Mouse (Mus musculus): Measurements from ENCODE around the gene Kcnk6. TPM values are rescaled to one million over a fixed set of nuclear protein-coding genes. Genes with fewer than 3 reads are reported as not detected.
"Not testable (repeated sequence)": the region's sequence is repeated elsewhere in the genome, so short reads cannot be mapped to it uniquely, and the experiment has no call there.

The Kcnk6 gene
- polyA plus RNA-seq, 1 experiment = 5.4 TPM

DNA sequence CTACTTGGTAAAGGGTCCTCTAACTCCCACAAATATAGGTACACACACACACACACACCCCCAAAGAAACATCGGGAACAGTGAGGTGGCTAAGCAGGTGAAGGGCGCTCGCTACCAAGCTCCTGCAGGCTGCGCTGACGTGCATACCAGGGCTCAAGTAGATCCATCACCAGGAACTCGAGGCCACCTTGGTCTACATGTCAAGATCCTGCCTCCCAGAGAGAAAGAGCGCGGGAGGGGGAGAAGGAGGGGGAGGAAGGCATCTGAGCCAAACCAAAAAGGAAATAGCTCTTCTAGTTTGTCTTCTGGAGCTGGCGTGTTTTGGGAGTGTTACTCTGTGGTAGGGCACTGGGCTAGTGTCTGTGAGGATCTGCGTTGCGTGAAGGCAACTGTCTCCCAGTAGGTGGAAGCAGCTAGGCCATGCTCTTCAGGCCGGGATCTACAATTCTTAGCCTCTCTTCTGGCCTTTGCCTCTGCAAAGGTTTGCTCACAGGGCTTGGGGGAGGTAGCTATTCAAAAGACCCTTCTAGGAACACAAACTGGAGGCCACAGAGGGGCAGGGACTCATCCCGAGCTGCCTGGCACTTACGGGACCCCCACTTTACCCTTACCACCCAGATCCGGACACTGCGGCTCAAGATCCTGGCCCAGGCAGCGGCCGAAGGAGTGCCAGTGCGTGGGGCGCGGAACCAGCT is 14.5 kb upstream of the Kcnk6 start:
- no peak for DNase-seq (ENCODE audit: low spot score)

DNA sequence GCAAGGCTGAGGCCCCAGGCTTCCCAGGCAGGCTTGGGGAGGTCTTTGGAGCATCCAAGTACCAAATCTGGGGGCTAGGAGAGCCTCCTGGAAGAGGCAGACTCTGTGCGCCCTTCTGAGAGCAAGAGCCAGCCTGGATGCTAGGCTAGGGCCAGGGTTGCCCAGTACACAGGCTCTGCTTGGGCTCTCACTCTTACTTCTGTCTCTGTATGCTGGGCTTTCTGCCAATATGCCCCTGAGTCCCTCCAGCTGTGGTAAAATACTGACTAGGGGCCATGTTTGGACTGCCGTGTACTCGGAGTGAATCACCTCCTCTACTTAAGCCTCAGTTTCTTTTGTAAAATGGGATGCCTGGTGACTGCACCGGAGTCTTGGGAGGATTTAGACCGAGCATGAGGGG is 13.7 kb upstream of the Kcnk6 start:
- DNase-seq (ENCODE audit: low spot score) = no peak

DNA sequence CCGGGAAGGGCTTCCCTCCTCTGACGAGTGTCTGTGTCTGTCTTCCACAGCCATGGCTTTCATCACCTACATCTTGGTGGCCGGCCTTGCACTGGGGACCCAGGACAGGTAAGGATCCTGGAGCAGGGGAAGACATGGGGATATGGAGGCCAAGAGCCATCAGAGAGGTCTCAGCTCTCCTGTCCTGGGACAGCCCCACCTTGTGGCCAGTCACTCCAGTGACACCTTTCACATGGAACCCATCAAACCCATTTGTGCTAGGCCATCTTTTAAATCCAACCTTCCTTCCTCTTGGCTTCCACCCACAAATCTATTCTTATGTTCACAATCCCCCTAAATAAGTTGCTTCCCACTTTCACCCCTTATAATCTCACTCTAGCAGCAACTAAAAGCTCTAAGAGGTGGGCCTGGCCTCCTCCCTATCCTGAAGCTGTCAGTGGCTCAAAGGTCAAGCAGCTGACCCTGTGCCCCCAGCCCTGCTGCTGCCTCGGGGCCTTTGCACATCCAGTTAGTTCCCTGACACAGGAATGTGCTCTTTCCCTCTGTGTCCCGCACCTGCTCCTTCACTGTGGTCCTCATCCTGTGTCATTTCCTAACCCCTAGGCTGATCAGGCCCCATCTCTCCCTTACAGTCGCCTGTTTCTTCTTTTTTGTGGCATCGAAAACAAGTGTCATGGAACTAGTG is 12.6 kb upstream of the Kcnk6 start:
- no peak for DNase-seq (ENCODE audit: low spot score)

DNA sequence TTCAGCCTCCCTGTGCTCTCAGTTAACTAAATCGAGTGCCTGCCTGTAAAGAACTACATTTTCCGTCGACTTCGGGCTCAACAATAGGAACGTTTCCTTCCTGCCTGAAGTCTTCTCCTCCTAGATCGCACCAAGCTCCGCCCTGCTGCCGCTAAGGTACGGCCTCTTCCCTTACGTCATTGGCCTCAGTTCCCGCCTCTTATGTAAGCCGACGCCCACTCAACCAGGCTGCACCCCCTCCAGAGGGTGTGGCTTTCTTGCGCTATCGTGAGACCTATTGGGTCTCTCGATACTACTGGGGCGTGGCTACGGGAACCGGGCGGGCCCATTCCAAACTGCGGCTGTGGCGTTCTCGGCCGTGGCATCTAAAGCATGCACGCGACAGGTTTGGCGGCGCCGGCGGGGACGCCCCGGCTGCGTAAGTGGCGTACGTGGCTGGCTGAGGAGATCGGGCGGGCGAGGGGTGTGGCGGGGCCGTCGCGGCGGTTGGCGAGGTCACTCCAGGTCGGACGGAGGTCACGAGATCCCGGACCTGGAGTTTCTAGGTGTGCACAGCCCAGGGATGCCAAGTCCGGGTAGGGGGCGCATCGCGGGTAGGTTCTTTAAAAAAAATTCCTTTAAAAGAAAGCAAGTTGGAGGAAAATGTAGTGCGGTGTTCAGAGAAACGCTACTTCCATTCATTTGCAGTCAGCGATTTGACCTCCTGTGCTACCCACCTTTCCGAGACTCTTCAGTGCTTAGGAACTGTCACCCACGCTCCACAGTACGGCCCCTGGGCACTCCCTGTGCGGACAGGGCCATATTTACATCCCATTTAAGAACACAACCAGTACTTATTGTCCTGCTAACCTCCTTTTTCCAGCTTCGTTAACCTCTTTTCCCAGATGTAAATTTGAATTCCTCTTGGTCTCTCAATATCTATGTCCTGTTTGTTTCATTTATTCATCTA is 6.0 kb upstream of the Kcnk6 start, which contains the start of gene Yif1b:
TSS of gene Yif1b (plus strand) at position 311 of the 949 bp plus-strand sequence.
- peak; percentile 93 for DNase-seq (ENCODE audit: low spot score)

DNA sequence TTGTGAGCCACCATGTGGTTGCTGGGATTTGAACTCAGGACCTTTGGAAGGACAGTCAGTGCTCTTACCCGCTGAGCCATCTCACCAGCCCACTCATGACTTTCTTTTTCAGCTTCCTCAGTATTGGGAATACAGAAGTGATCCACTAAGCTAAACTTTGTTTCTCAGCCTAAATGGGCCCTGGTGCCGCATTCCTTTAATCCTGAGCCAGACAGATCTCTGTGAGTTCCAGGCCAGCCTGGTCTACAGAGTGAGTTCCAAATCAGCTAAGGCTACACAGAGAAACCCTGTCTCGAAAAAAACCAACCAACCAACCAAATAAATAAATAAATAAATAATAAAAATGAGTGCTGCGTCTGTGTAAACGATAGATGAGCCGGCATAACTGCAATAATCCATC is 5.3 kb upstream of the Kcnk6 start:
- not testable (repeated sequence) for DNase-seq (ENCODE audit: low spot score)

DNA sequence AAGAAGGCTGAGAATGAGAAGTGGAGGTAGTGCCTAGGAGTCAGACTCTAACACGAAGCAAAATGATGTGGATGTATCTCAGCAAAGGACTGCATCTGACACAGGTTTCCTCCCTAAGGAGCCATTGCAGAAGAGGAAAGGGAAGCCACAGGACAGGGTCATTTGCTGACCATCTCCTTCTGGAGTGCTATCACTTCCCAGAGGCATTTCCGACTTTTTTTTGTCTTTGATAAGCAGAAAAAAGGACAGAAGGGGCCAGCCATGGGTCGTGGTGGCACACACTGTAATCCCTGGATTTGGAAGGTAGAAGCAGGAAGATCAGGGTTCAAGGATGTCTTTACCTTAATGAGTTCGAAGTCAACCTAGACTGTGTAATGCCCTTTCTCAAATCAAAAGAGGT is 4.3 kb upstream of the Kcnk6 start:
- DNase-seq (ENCODE audit: low spot score) = no peak

DNA sequence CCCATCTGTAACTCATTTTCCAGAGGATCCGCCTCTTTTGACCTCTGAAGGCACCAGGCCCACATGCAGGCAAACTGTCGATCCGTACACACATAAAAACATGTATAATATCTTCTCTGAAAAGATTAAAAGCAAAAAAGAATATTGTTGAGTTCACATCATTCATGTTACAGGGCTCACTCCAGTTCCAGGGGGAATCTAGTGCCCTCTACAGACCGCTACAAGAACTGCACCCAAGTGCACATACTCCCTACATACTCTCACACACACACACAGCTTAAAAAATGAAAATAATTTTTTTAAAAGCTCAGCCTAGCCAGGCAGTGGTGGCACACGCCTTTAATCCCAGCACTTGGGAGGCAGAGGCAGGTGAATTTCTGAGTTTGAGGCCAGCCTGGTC is 2.3 kb upstream of the Kcnk6 start:
- no peak for DNase-seq (ENCODE audit: low spot score)

DNA sequence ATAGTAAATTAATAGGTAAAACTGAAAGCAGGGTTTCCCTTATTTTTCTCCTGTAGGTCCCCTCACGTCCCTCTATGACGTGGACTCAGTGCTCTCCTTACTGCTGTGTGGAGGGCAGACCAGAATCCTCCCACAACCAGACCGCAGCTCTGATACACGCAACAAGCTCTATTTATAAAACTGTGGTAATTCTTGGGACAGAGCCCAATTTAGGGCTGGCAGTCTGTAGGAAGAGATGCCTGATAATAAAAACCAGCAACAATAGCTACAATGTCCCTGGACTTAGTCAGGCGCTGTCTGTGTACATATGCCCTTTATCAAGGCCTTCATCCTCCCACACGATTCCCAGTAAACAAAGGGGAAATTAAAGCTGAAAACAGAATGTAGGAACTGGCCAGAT is 1.4 kb upstream of the Kcnk6 start:
- DNase-seq (ENCODE audit: low spot score) = no peak

DNA sequence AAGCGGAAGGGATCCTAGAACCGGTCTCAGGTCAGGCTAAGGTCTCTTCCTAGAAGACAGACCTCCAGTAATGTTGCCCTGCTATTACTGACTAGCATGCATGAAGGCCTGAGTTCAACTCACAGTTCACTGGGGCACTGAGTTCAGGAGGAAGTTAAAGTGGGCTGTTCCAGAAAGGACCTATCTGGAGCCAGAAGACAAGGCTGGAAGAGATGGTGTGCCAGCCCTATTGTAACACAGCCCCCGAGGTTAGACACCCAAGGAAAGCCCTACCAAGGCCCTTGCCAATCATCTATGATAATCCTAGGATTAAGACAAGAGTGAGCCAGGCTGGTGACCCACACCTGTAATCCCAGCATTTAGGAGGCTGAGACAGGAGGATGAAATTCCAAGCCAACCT is 798 bp downstream of the Kcnk6 start:
- DNase-seq (ENCODE audit: low spot score) = no peak

DNA sequence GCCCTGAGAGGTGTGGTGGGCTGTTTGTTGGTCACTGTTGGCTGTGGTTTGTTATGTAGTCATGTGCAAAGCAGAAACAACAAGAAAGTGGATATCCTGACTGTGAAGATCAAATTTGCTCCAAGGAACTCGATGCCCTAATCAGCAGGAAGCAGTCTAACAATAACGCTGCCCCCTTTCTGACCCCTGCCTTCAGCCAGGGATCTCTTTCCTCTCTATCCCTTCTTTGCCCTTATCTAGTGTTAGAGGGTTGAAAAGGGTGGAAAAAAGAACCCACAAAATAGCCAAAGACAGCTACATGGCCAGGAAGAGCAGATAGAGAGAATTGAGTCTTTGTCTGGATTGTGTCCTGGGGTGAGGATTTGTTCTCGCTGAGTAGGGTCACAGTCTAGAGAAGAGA is 1.8 kb downstream of the Kcnk6 start:
- DNase-seq (ENCODE audit: low spot score) = no peak

DNA sequence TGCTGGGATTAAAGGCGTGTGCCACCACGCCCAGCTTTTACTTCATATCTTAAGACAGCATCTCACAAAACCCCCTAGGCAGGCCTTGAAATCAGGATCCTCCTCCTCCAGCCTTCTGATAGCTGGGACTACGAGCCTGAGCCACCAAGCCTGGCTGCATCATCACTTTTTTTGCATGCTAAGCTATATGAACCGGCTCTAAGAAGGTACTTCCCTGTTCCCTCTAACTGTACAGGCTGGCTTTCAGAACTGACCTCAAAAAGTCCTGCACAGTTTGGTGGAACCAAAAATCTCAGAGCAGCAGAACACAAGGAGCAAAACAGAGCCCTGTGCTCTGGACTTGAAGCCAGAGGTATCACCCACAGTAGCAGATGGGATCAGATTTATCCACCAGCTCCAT is 4.1 kb downstream of the Kcnk6 start:
- DNase-seq (ENCODE audit: low spot score) = no peak

DNA sequence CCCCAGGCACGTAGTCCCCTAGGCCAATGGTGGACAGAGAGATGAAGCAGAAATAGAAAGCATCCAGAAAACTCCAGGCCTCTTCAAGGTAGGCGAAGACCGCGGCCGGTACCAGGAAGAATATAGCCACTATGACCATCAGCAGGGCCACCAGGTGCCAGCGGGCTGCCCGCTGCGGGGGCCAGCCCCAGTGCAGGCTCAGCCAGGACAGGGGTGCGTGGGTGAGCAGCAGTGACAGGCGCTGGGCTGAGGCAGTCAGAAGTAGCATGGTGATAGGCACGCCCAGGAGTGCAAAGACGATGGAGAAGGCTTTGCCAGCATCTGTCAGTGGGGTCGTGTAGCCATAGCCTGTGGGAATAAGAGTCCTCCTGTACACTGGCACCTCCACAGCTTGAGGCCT is 6.8 kb downstream of the Kcnk6 start:
- no peak for DNase-seq (ENCODE audit: low spot score)

DNA sequence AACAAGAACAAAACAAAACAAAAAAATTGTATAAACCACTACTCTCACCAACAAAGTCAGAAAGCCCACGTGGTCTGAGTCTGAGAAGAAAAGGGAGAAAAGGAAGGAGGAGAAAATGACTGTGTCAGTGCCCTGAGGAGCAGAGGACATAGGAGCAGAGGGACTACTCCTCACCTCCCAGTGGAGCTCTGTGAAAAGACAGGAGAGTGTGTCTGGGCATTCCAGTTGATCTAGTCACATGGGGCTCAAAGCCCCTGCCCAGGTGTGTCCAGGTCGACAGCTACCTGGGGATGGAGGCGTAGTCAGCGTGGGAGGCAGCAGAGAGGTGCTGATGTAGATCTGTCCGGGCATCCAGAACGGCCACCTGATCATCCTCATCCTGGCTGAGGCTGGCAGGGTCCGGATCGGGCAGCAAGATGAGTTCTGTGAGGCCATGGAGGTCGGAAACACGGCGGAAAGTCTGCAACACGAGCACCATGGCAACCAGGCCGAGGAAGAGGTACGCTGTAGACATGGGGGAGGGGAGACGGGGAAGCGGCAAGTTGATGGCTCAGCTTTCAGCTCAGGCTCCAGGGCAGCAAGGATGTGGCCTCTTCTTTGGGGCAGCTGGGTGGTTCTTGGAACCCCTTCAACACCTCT is 7.4 kb downstream of the Kcnk6 start:
- no peak for DNase-seq (ENCODE audit: low spot score)

DNA sequence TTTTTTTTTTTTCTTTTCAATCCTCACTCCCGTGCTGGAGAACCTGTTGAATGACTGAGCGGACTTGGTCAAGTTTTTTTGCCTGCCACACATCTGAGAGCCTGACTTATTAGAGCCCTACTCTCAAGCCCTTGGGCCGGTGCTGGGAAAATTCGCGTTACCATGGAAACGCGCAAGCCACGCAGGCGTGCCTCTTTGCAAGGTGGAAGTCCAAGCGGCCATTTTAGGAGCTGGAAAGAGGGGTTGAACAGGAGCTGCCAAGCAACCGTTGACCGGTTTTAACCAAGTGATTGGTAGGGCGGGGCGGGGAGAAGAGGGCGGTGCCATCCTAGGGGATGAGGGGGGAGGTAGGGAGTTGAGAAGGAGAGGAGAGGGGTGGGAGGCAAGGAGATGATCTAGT is 17.5 kb downstream of the Kcnk6 start:
- DNase-seq (ENCODE audit: low spot score) = no peak

DNA sequence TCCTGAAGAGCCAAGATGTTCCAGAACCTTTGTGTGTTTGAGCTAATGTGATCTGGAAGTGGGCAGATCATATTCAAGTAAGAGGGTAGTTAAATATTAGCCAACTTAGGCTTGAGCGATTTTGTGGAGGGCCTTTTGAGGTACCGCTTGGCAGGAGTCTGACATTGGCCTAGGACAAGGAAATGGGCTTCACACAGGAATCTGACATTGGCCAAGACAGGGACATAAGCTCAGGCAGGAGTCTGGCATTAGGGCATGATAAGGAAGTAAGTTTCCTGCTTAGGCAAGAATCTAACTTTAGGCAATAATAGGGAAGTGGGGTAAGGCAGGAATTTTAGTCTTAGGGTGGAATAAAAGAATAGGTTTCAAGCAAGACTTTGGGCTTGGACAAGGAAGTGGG is 18.1 kb downstream of the Kcnk6 start:
- no peak for DNase-seq (ENCODE audit: low spot score)

DNA sequence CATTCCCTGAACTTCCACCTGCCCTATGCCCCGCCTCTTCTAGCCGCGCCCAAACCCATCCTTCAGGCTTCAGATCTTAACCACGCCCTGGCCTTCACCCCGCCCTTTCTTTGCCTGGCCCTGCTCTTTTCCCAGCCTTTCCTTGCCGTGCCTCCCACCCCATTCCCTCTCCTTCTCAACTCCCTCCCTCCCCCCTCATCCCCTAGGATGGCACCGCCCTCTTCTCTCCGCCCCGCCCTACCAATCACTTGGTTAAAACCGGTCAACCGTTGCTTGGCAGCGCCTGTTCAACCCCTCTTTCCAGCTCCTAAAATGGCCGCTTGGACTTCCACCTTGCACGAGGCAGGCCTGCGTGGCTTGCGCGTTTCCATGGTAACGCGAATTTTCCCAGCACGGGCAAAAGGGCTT is 18.6 kb downstream of the Kcnk6 start, which contains the start of gene Catsperg1:
TSS of gene Catsperg1 (minus strand) at position 361 of the 408 bp plus-strand sequence.
- DNase-seq (ENCODE audit: low spot score) = no peak

DNA sequence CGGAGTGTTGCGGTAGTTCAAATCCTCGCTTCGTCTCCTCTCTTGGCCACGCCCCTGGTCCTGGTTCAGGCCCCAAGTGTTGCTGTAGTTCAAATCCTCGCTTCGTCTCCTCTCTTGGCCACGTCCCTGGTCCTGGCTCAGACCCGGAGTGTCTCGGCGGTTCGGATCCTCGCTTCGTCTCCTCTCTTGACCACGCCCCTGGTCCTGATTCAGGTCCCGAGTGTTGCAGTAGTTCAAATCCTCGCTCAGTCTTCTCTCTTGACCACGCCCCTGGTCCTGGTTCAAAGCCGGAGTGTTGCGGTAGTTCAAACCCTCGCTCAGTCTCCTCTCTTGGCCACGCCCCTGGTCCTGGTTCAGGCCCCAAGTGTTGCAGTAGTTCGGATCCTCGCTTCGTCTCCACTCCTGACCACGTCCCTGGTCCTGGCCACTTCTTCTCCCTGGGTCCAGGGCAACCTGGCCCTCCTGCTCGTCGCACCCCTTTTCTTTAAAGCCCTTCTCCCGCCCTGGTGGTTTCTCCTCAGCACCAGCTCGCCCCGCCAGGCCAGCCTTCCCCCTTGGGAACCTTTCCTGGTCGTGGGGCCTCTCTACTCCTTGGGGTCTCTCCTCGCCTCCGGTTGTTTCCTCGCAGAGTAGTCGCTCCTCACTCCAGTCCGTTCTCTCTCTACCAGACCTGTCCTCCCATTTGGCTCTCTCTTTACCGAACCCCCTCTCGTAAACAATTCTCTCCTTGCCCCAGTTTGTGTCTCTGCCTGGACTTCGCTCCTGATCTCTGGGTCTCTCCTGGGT is 19.3 kb downstream of the Kcnk6 start:
- DNase-seq (ENCODE audit: low spot score) = not testable (repeated sequence)

DNA sequence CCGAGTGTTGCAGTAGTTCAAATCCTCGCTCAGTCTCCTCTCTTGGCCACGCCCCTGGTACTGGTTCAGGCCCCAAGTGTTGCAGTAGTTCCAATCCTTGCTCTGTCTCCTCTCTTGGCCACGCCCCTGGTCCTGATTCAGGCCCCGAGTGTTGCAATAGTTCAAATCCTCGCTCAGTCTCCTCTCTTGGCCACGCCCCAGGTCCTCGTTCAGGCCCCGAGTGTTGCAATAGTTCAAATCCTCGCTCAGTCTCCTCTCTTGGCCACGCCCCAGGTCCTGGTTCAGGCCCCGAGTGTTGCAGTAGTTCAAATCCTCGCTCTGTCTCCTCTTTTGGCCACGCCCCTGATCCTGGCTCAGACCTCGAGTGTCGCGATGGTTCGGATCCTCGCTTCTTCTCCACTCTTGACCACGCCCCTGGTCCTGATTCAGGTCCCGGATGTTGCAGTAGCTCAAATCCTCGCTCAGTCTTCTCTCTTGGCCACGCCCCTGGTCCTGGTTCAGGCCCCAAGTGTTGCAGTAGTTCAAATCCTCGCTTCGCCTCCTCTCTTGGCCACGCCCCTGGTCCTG is 20.0 kb downstream of the Kcnk6 start:
- no peak for DNase-seq (ENCODE audit: low spot score)

DNA sequence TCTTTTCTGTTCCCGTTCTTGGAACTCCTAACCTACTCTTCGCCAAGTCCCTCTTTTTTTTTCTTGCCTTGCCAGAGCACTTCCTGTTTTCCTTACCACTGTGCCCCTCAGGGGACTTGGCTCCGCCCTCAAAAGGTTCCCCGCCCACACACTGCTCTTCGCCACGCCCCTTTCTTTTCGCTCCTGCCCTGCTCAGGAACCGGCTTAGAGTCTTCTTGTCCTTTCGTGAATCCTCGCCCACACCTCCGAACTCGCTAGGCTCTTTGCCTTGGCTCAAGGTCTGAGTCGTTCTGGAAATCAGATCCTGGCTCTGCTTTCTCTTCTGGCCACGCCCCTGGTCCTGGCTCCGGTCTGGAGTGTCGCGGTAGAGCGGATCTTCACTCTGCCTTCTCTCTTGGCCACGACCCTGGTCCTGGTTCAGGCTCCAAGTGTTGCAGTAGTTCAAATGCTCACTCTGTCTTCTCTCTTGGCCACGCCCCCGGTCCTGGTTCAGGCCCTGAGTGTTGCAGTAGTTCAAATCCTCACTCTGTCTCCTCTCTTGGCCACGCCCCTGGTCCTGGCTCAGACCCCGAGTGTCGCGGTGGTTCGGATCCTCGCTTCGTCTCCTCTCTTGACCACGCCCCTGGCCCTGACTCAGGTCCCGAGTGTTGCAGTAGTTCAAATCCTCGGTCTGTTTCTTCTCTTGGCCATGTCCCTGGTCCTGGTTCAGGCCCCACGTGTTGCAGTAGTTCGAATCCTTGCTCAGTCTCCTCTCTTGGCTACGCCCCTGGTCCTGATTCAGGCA is 20.7 kb downstream of the Kcnk6 start:
- peak; percentile 59 for DNase-seq (ENCODE audit: low spot score)

DNA sequence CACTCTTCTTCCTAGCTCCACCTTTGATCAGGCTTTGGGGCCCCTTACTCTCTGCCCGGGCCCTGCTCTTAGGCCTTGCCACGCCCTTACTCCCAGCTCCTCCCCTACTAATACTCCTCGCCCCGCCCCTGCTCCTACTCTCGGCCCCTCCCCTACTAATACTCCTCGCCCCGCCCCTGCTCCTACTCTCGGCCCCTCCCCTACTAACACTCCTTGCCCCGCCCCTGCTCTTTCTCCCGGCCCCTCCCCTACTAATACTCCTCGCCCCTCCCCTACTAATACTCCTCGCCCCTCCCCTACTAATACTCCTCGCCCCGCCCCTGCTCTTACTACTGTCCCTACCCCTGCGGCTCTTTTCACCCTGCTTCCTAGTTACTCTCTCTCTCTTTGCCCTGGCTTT is 21.3 kb downstream of the Kcnk6 start:
- DNase-seq (ENCODE audit: low spot score) = not testable (repeated sequence)
